Mouse (Mus musculus) gastrocnemius, postnatal 14 days (tissue): ENCODE data around the gene AU041133. TPM values are rescaled to one million over a fixed set of nuclear protein-coding genes. Genes with fewer than 3 reads are reported as not detected.
A peak's percentile ranks its signal among the peaks of the same experiment; 100 is the strongest.
"Not testable (repeated sequence)": the region's sequence is repeated elsewhere in the genome, so short reads cannot be mapped to it uniquely, and the experiment has no call there.

Experiments
- DNase-seq: peaks from one replicate; pipeline ENCODE4 v3.0.0; 2021; ENCODE audit warnings: mixed read lengths
- intact Hi-C: fragments of 180-260 bp; cut with DNase I; formaldehyde crosslinking; loops from one replicate; pipeline ENCODE4 v1.15.1; 2025; ENCODE audit warnings: low total_unique reads
- long read RNA-seq, 2 experiments: library from polyadenylated mRNA; stranded (forward); transcript quantifications; one replicate each; pipeline ENCODE4 v2.0.0; 2021
- total RNA-seq, 2 experiments: library from RNA; stranded (reverse); gene quantifications; 2 replicates each; pipeline ENCODE4 v1.2.3; 2021

AU041133 gene
- total RNA-seq: 1 to 10 TPM; 1.9 to 2.0 TPM
- long read RNA-seq, experiment 1, partial matches to known transcripts: 0 of 1 reads
- long read RNA-seq, experiment 1, other reads (novel, unspliced or antisense): 0 of 1 reads
- long read RNA-seq, experiment 2: 0 reads

GRCm38 (mm10) chr10:82127850-82128401 lies at the start of gene AU041133:
AU041133 (plus strand) TSS chr10:82128013.
- intact Hi-C loops: no loop called here
- DNase-seq: peak; percentile 87

GRCm38 (mm10) chr10:82082728-82083621 lies 44.8 kb upstream of the AU041133 start, which contains the start of gene BC024063:
BC024063 (plus strand) TSS chr10:82083353.
- intact Hi-C loops: not testable (repeated sequence)
- DNase-seq: peak; percentile 50

- intact Hi-C loops, DNase-seq: not testable (repeated sequence)
Measured at GRCm38 (mm10) chr10:82083622-82083971, 44.2 kb upstream of the AU041133 start.

- intact Hi-C loops: no loop called here
Measured at GRCm38 (mm10) chr10:82117206-82117605, 10.6 kb upstream of the AU041133 start.

GRCm38 (mm10) chr10:82145282-82145681 lies 17.5 kb downstream of the AU041133 start:
- no peak for DNase-seq
- intact Hi-C loops: no loop called here

More at GRCm38 (mm10) chr10:82117206-82117605, 10.6 kb upstream of the AU041133 start:
- DNase-seq: no peak

- intact Hi-C loops: no loop called here
- DNase-seq: no peak
Measured at GRCm38 (mm10) chr10:82147571-82147970, 19.8 kb downstream of the AU041133 start.

- intact Hi-C loops: no loop called here
- DNase-seq: no peak
Measured at GRCm38 (mm10) chr10:82167777-82168176, 40.0 kb downstream of the AU041133 start.

GRCm38 (mm10) chr10:82169776-82170175 lies 42.0 kb downstream of the AU041133 start:
- intact Hi-C loops: loop anchor here (10.0 kb wide), 1 partner anchor 545 kb away; the partner anchor contains the start of genes Ankrd24 and Sirt6

GRCm38 (mm10) chr10:82170808-82171207 lies 43.0 kb downstream of the AU041133 start:
- intact Hi-C loops: loop anchor here (10.0 kb wide), 1 partner anchor 546 kb away; the partner anchor contains the start of genes Ankrd24 and Sirt6
- no peak for DNase-seq

More at GRCm38 (mm10) chr10:82169776-82170175, 42.0 kb downstream of the AU041133 start:
- no peak for DNase-seq

GRCm38 (mm10) chr10:82178257-82179064 lies 50.6 kb downstream of the AU041133 start:
- DNase-seq: peak; percentile 75
- intact Hi-C loops: loop anchor here (10.0 kb wide), 1 partner anchor 554 kb away; the partner anchor contains the start of genes Ankrd24 and Sirt6

Other genes with a start within 250 kb of the AU041133 start
- gene Zfp781, start 197.5 kb upstream of the AU041133 start, total RNA-seq: 1 to 10 TPM in 1 of 2 experiments, under 1 TPM in 1; 0.78 to 1.3 TPM
- 1 to 10 TPM; 2.5 to 3.3 TPM for gene Zfp873, start 79.9 kb upstream of the AU041133 start, total RNA-seq
- 1 to 10 TPM; 1.8 to 1.9 TPM for gene BC024063, start 44.7 kb upstream of the AU041133 start, total RNA-seq
- gene Zfp938, start 113.3 kb downstream of the AU041133 start, total RNA-seq: 1 to 10 TPM; 5.7 to 6.8 TPM
- not detected for gene 4932415D10Rik, start 188.6 kb downstream of the AU041133 start, total RNA-seq
- gene Gm4924, start 226.2 kb downstream of the AU041133 start, total RNA-seq: 1 to 10 TPM; 1.6 to 1.9 TPM